Mouse (Mus musculus): ENCODE results near the gene Pcgf6. TPM values are rescaled to one million over a fixed set of nuclear protein-coding genes. Genes with fewer than 3 reads are reported as not detected.
"Not testable (repeated sequence)": the region's sequence is repeated elsewhere in the genome, so short reads cannot be mapped to it uniquely, and the experiment has no call there.

The Pcgf6 gene
- polyA plus RNA-seq, 1 experiment, result 3.9 TPM

- TF ChIP-seq CTCF (IDR thresholded peaks at IDR 0.05; ENCODE audit: insufficient read depth, low read length) (no peak), POLR2A (IDR thresholded peaks at IDR 0.05; ENCODE audit: borderline replicate concordance, extremely low read depth, low read depth, low read length) (no peak)
- 57% methylated on average over 5 of the region's 5 CpGs for WGBS
- Histone ChIP-seq H3K4me1 (ENCODE audit: control insufficient read depth, insufficient read depth, low read length) (no peaks in the 10 kb centered on the region), H3K4me3 (replicated peaks; ENCODE audit: extremely low read depth, low read depth, low read length) (no peak overlapping the region)
- no peak for DNase-seq
Measured at GRCm38 (mm10) chr19:47005873-47006272, 44.8 kb downstream of the Pcgf6 start.

- Histone ChIP-seq H3K4me1 (ENCODE audit: control insufficient read depth, insufficient read depth, low read length) (no peaks in the 10 kb centered on the region), H3K4me3 (replicated peaks; ENCODE audit: extremely low read depth, low read depth, low read length) (no peak overlapping the region)
- no peak for DNase-seq
- no peak for TF ChIP-seq POLR2A (IDR thresholded peaks at IDR 0.05; ENCODE audit: borderline replicate concordance, extremely low read depth, low read depth, low read length)
- 66% methylated on average over 6 of the region's 6 CpGs for WGBS
Measured at GRCm38 (mm10) chr19:47003742-47004511, 46.8 kb downstream of the Pcgf6 start.

- not testable (repeated sequence) for H3K4me3 ChIP-seq (replicated peaks; ENCODE audit: extremely low read depth, low read depth, low read length); H3K4me1 ChIP-seq (ENCODE audit: control insufficient read depth, insufficient read depth, low read length); DNase-seq
- WGBS, result 55% methylated on average over 3 of the region's 3 CpGs
Measured at GRCm38 (mm10) chr19:47000357-47000756, 50.3 kb downstream of the Pcgf6 start.

- no peak overlapping the region for H3K4me3 ChIP-seq (replicated peaks; ENCODE audit: extremely low read depth, low read depth, low read length)
- DNase-seq, result no peak
- WGBS, result 69% methylated on average over 6 of the region's 6 CpGs
- H3K4me1 ChIP-seq (ENCODE audit: control insufficient read depth, insufficient read depth, low read length), result no peaks in the 10 kb centered on the region
- no peak for TF ChIP-seq CTCF (IDR thresholded peaks at IDR 0.05; ENCODE audit: insufficient read depth, low read length)
Measured at GRCm38 (mm10) chr19:46999753-47000152, 51.0 kb downstream of the Pcgf6 start.

GRCm38 (mm10) chr19:46998953-46999352 lies 51.8 kb downstream of the Pcgf6 start:
- H3K4me3 ChIP-seq (replicated peaks; ENCODE audit: extremely low read depth, low read depth, low read length), result no peak overlapping the region
- WGBS, result 76% methylated on average over 4 of the region's 4 CpGs
- DNase-seq, result no peak
- no peaks in the 10 kb centered on the region for H3K4me1 ChIP-seq (ENCODE audit: control insufficient read depth, insufficient read depth, low read length)
- no peak for TF ChIP-seq POLR2A (IDR thresholded peaks at IDR 0.05; ENCODE audit: borderline replicate concordance, extremely low read depth, low read depth, low read length)
- TF ChIP-seq CTCF (IDR thresholded peaks at IDR 0.05; ENCODE audit: insufficient read depth, low read length), result no peak

GRCm38 (mm10) chr19:46998168-46998870 lies 52.4 kb downstream of the Pcgf6 start:
- 71% methylated on average over 8 of the region's 8 CpGs for WGBS
- no peak for DNase-seq
- TF ChIP-seq CTCF (IDR thresholded peaks at IDR 0.05; ENCODE audit: insufficient read depth, low read length) (no peak), POLR2A (IDR thresholded peaks at IDR 0.05; ENCODE audit: borderline replicate concordance, extremely low read depth, low read depth, low read length) (no peak)
- H3K4me3 ChIP-seq (replicated peaks; ENCODE audit: extremely low read depth, low read depth, low read length), result no peak overlapping the region
- H3K4me1 ChIP-seq (ENCODE audit: control insufficient read depth, insufficient read depth, low read length), result no peaks in the 10 kb centered on the region

- Histone ChIP-seq H3K4me1 (ENCODE audit: control insufficient read depth, insufficient read depth, low read length) (no peaks in the 10 kb centered on the region), H3K4me3 (replicated peaks; ENCODE audit: extremely low read depth, low read depth, low read length) (no peak overlapping the region)
- 75% methylated on average over 9 of the region's 9 CpGs for WGBS
- TF ChIP-seq CTCF (IDR thresholded peaks at IDR 0.05; ENCODE audit: insufficient read depth, low read length) (no peak), POLR2A (IDR thresholded peaks at IDR 0.05; ENCODE audit: borderline replicate concordance, extremely low read depth, low read depth, low read length) (no peak)
- DNase-seq, result no peak
Measured at GRCm38 (mm10) chr19:46996095-46996494, 54.6 kb downstream of the Pcgf6 start.

GRCm38 (mm10) chr19:46992329-46992728 lies 58.4 kb downstream of the Pcgf6 start:
- WGBS, result 71% methylated on average over 4 of the region's 4 CpGs
- not testable (repeated sequence) for H3K4me3 ChIP-seq (replicated peaks; ENCODE audit: extremely low read depth, low read depth, low read length); H3K4me1 ChIP-seq (ENCODE audit: control insufficient read depth, insufficient read depth, low read length); DNase-seq

GRCm38 (mm10) chr19:46991145-46991544 lies 59.6 kb downstream of the Pcgf6 start:
- DNase-seq, result peak; percentile 86
- Histone ChIP-seq H3K4me1 (ENCODE audit: control insufficient read depth, insufficient read depth, low read length) (no peaks in the 10 kb centered on the region), H3K4me3 (replicated peaks; ENCODE audit: extremely low read depth, low read depth, low read length) (no peak overlapping the region)
- 4% methylated on average over 5 of the region's 5 CpGs for WGBS
- TF ChIP-seq CTCF (IDR thresholded peaks at IDR 0.05; ENCODE audit: insufficient read depth, low read length), result peak; percentile 80
- no peak for TF ChIP-seq POLR2A (IDR thresholded peaks at IDR 0.05; ENCODE audit: borderline replicate concordance, extremely low read depth, low read depth, low read length)

- 71% methylated on average over 8 of the region's 8 CpGs for WGBS
- DNase-seq; H3K4me1 ChIP-seq (ENCODE audit: control insufficient read depth, insufficient read depth, low read length); H3K4me3 ChIP-seq (replicated peaks; ENCODE audit: extremely low read depth, low read depth, low read length): not testable (repeated sequence)
Measured at GRCm38 (mm10) chr19:46990625-46991024, 60.1 kb downstream of the Pcgf6 start.
